In the genomic region with DNA sequence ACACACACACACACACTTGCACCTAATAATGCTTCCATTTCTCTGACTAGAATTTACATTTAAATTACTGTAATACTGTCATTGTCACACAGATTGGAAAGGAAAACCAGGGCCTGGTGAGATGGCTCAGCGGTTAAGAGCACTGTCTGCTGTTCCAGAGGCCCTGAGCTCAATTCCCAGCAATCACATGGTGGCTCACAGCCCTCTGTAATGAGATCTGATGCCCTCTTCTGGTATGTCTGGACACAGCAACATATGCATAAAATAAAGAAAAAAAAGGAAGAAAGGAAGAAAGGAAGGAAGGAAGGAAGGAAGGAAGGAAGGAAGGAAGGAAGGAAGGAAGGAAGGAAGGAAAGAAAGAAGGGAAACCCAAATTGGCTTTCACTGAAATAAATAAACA, we compare ENCODE assay signal across 32 mouse cellular contexts. TPM values are rescaled to one million over a fixed set of nuclear protein-coding genes. Genes with fewer than 3 reads are reported as not detected.
DNase-seq lines count a peak whose midpoint lies in the region; ATAC-seq and TF ChIP-seq lines count a peak whose summit lies in the region.
"Had no signal": no experiment of that assay in that cellular context is flagged by ENCODE, and none has a peak within 500 bp of the region (broad histone marks: within the 10 kb centered on the region; RNA-seq: fewer than 3 reads in every experiment).

No protein-coding gene starts in this region.

- intact Hi-C loops in heart, adult 2 months (cut with DNase I): no loop called here
- intact Hi-C loops in heart, postnatal 14 days (cut with DNase I): no loop called here

- TF ChIP-seq POLR2A in heart, adult 2 months (IDR thresholded peaks at IDR 0.05; ENCODE audit: insufficient read depth, low read depth, low read length): no peak
- no peak for TF ChIP-seq POLR2A in MEL (IDR thresholded peaks at IDR 0.05; ENCODE audit: control insufficient read depth in 1 of 2, insufficient read depth in 1 of 2, low read depth in 1 of 2, low read length in 2 of 2, poor library complexity in 1 of 2)

- H3K4me1 ChIP-seq in heart, adult 2 months (ENCODE audit: control insufficient read depth, insufficient read depth, low read length): no peaks in the 10 kb centered on the region
- H3K4me1 ChIP-seq in lung, embryonic 16.5 days (replicated peaks; ENCODE audit: control insufficient read depth, insufficient read depth, low read length): no peaks in the 10 kb centered on the region
- no peaks in the 10 kb centered on the region for H3K4me1 ChIP-seq in MEL (ENCODE audit: control insufficient read depth in 1 of 2, insufficient read depth in 2 of 2, low read length in 2 of 2)
- H3K4me1 ChIP-seq: forebrain, embryonic 13.5 days; heart, embryonic 12.5 days; liver, embryonic 13.5 days had no signal

- no peak overlapping the region for H3K4me2 ChIP-seq in lung, embryonic 16.5 days (ENCODE audit: low read depth, low read length)
- H3K4me2 ChIP-seq: forebrain, embryonic 13.5 days; heart, embryonic 12.5 days; hindbrain, embryonic 14.5 days; kidney, embryonic 15.5 days; limb, embryonic 15.5 days; liver, embryonic 13.5 days; neural tube, embryonic 15.5 days had no signal

- WGBS in heart, adult 2 months: 93% methylated on average over 1 of the region's 1 CpGs
- 90% methylated on average over 1 of the region's 1 CpGs for WGBS in lung, embryonic 16.5 days

- no peak overlapping the region for H3K27ac ChIP-seq in heart, adult 2 months
- H3K27ac ChIP-seq in lung, embryonic 16.5 days (ENCODE audit: low read length): 0 out of 2 replicates have a peak overlapping the region, but pooled peaks have one; percentile 13
- no peak overlapping the region for H3K27ac ChIP-seq in MEL (ENCODE audit: control insufficient read depth, low read depth, low read length)
- H3K27ac ChIP-seq: forebrain, embryonic 13.5 days; hindbrain, embryonic 14.5 days; kidney, embryonic 15.5 days; limb, embryonic 15.5 days; liver, embryonic 13.5 days; macrophage; neural tube, embryonic 15.5 days had no signal

- no peaks in the 10 kb centered on the region for H3K79me2 ChIP-seq in heart, adult 2 months (replicated peaks; ENCODE audit: control insufficient read depth, insufficient read depth, low read length)
- H3K79me2 ChIP-seq in MEL (ENCODE audit: control insufficient read depth, insufficient read depth, low read length, poor library complexity): no peaks in the 10 kb centered on the region

- TF ChIP-seq CTCF in heart, adult 2 months (IDR thresholded peaks at IDR 0.05): 0 out of 2 replicates have a peak, but pooled peaks have one; percentile 12
- TF ChIP-seq CTCF in MEL (IDR thresholded peaks at IDR 0.05 in 2 of 3, conservative IDR thresholded peaks at IDR 0.05 in 1 of 3; ENCODE audit: control insufficient read depth in 1 of 3, insufficient read depth in 1 of 3, low read depth in 2 of 3, low read length in 3 of 3, poor library complexity in 1 of 3, severe bottlenecking in 1 of 3): peak; percentile 13 to 38 (median 20); a peak in 2 of 6 replicates

- H3K27me3 ChIP-seq in heart, adult 2 months (ENCODE audit: control insufficient read depth, insufficient read depth, low read length): no peaks in the 10 kb centered on the region
- H3K27me3 ChIP-seq in lung, embryonic 16.5 days (ENCODE audit: control insufficient read depth, insufficient read depth, low read depth, low read length): no peaks in the 10 kb centered on the region
- H3K27me3 ChIP-seq in MEL (ENCODE audit: control insufficient read depth in 1 of 2, insufficient read depth in 2 of 2, low read length in 2 of 2): peaks cover 24 to 25% of the 10 kb centered on the region in 2 experiments
- H3K27me3 ChIP-seq: limb, embryonic 15.5 days; Patski had no signal

- H3K9me3 ChIP-seq in lung, embryonic 16.5 days (ENCODE audit: control insufficient read depth, low read length): peaks cover 3% of the 10 kb centered on the region; the same call in 1 of the 2 replicates
- H3K9me3 ChIP-seq in MEL (replicated peaks; ENCODE audit: insufficient read depth, low read length): no peaks in the 10 kb centered on the region
- H3K9me3 ChIP-seq: limb, embryonic 10.5 days; limb, embryonic 15.5 days; neural tube, embryonic 15.5 days had no signal

- H3K4me3 ChIP-seq in heart, adult 2 months: no peak overlapping the region
- no peak overlapping the region for H3K4me3 ChIP-seq in lung, embryonic 16.5 days (ENCODE audit: low read length)
- H3K4me3 ChIP-seq in MEL (ENCODE audit: control insufficient read depth in 1 of 2, insufficient read depth in 1 of 2, low read depth in 2 of 2, low read length in 2 of 2): no peak overlapping the region
- H3K4me3 ChIP-seq: forebrain, embryonic 13.5 days; heart, embryonic 12.5 days; kidney, embryonic 15.5 days; limb, embryonic 10.5 days; limb, embryonic 15.5 days; liver, embryonic 13.5 days; neural tube, embryonic 15.5 days had no signal

- DNase-seq in heart, adult 2 months: no peak
- DNase-seq in heart, postnatal 14 days: no peak
- no peak for DNase-seq in lung, postnatal 25 days (ENCODE audit: low spot score)
- DNase-seq in MEL (ENCODE audit: low read depth, low spot score): no peak
- DNase-seq in urinary bladder, postnatal 36 days (ENCODE audit: low spot score in 2 of 2): no peak
- no peak for DNase-seq in cerebellum, postnatal 25 days
- DNase-seq: cerebellum, adult 2 months; cerebellum, postnatal 14 days; gastrocnemius, postnatal 36 days; heart, adult 18-20 months; kidney, adult 18-20 months; kidney, postnatal 36 days; liver, embryonic 13.5 days; lung, adult 18-20 months; midbrain, embryonic 14.5 days; retina, postnatal 1 day; right cerebral cortex, postnatal 14 days had no signal

- H3K36me3 ChIP-seq in heart, adult 2 months (ENCODE audit: control insufficient read depth, insufficient read depth, low read length): no peaks in the 10 kb centered on the region
- no peaks in the 10 kb centered on the region for H3K36me3 ChIP-seq in lung, embryonic 16.5 days (ENCODE audit: control insufficient read depth, insufficient read depth, low read length)
- no peaks in the 10 kb centered on the region for H3K36me3 ChIP-seq in MEL (ENCODE audit: control insufficient read depth in 1 of 2, insufficient read depth in 2 of 2, low read length in 2 of 2)
- H3K36me3 ChIP-seq: G1E; heart, embryonic 12.5 days; kidney, embryonic 15.5 days; limb, embryonic 10.5 days; limb, embryonic 15.5 days; liver, embryonic 13.5 days; neural tube, embryonic 15.5 days had no signal

- TF ChIP-seq EP300 in heart, adult 2 months (IDR thresholded peaks at IDR 0.05; ENCODE audit: insufficient read depth, low read depth, low read length): no peak
- TF ChIP-seq EP300 in MEL (IDR thresholded peaks at IDR 0.05; ENCODE audit: low read depth in 1 of 2, low read length in 2 of 2): no peak

- H3K9ac ChIP-seq in heart, adult 2 months (ENCODE audit: low read depth, low read length): no peak overlapping the region
- no peak overlapping the region for H3K9ac ChIP-seq in lung, embryonic 16.5 days (ENCODE audit: low read length)
- H3K9ac ChIP-seq in MEL (ENCODE audit: control insufficient read depth, low read depth, low read length, poor library complexity, severe bottlenecking): no peak overlapping the region
- H3K9ac ChIP-seq: forebrain, embryonic 13.5 days; heart, embryonic 12.5 days; hindbrain, embryonic 14.5 days; kidney, embryonic 15.5 days; limb, embryonic 15.5 days; liver, embryonic 13.5 days; neural tube, embryonic 15.5 days had no signal

- ATAC-seq in lung, embryonic 16.5 days (ENCODE audit: low read depth): no peak
- ATAC-seq: forebrain, embryonic 13.5 days; Patski had no signal

- peak; percentile 44 for TF ChIP-seq RAD21 in MEL (IDR thresholded peaks at IDR 0.05; ENCODE audit: low read depth, low read length)

TF ChIP-seq in MEL, 35 proteins besides CTCF, POLR2A, EP300 and RAD21:
- TF ChIP-seq ZC3H11A (IDR thresholded peaks at IDR 0.05; ENCODE audit: low read depth, low read length) (peak; percentile 28; the same call in 1 of the 2 replicates), TBP (IDR thresholded peaks at IDR 0.05; ENCODE audit: low read depth, low read length) (no peak), SMC3 (IDR thresholded peaks at IDR 0.05; ENCODE audit: low read depth, low read length) (peak; percentile 58)

RNA-seq across cellular contexts. Expression of gene Cpn2, which starts 53.7 kb away (rescaled TPM):
- total RNA-seq in heart, adult 2 months (2021): under 1 TPM; 0.10 to 0.11 TPM
- 0.64 and 0.88 TPM in 2 replicates for polyA plus RNA-seq in heart, adult 2 months (2012; rRNA removed)
- under 1 TPM in 1 of 2 experiments, not detected in 1; 0.14 TPM for total RNA-seq in heart, postnatal 14 days (2021)
- not detected in 2 replicates for polyA plus RNA-seq in lung, embryonic 16.5 days (2015; fragmentation: Nextera tagmentation; extraction: Ambion mirVana)
- not detected in 2 replicates for total RNA-seq in MEL (2012; rRNA removed)
- polyA plus RNA-seq in MEL (2012; ENCODE audit: insufficient read depth in 1 of 2, insufficient read length in 2 of 2, low read depth in 1 of 2, low replicate concordance in 2 of 2, missing spikeins in 1 of 2): not detected
- total RNA-seq: gastrocnemius, postnatal 36 days; hematopoietic stem cell, adult 5-6 weeks; left cerebral cortex, postnatal 10 days had no signal
- polyA plus RNA-seq: cerebellum, adult 2 months; embryonic facial prominence, embryonic 11.5 days; forebrain, embryonic 13.5 days; G1E; heart, embryonic 12.5 days; hindbrain, embryonic 14.5 days; limb, embryonic 10.5 days; limb, embryonic 15.5 days; macrophage; midbrain, embryonic 14.5 days; neural tube, embryonic 15.5 days; Patski; stomach, embryonic 14.5 days had no signal
